Mouse (Mus musculus): ENCODE measurements at regions not wholly inside any gene's neighbourhood (a gene's known extent, or its start where the extent isn't known, plus 50 kb on each side); places are given as distances from the start of the nearest gene placed in this dataset.

DNA sequence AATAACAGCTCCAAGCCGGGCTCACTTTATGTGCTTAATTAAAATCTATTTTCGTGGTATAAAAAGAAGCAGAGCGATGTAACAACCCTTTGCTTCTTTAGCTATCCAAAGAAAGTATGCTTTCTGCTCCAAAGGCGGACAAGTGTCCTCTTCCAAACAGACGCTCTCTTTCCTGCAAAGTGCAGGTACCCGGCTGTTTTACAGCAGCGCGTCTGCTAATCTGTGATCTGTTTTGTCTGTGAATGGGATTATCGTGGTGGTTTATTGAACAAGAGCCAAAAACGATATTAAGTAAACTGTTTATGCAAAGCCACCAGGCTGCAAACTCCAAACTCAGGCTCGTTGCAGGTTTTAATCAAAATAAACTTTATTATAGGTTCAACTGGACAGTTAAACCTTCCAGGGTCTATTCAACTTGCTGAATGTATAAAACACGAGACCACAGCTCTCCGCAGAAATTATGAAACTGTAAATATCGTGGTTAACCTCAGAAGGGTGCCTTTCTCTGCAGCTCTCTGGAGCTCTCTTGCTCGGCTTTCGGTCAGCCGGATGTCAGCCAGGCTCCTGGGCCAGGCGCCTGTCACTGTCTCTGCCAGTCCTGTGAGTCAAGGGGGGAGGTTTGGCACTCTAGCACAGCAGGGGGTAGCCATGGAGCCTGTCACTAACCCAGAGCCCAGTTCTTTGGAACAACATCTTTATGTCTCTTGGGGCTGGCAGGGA, 206.2 kb upstream of the Myocd start:
- DNase-seq, result peak; percentile 91 to 93

DNA sequence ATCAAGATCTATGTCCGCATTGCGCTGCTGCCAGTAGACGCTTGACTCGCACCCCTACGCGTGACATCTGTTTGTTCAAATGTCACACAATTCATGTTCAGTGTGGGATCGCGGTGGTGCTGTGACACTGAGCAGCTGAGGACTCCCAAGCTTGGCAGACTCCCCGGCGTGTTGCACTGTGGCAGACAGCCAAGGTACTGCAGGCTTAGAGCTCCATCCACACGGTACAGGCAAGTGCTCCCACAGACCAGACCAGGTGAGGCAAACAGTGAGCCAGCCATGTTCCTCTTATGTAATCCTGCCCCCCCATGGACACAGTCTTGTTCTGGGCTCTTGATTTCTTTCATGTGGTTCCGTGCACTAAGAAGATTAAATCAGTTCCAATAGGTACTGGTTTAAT, 205.5 kb upstream of the Myocd start:
- DNase-seq, result peak; percentile 90 to 95

DNA sequence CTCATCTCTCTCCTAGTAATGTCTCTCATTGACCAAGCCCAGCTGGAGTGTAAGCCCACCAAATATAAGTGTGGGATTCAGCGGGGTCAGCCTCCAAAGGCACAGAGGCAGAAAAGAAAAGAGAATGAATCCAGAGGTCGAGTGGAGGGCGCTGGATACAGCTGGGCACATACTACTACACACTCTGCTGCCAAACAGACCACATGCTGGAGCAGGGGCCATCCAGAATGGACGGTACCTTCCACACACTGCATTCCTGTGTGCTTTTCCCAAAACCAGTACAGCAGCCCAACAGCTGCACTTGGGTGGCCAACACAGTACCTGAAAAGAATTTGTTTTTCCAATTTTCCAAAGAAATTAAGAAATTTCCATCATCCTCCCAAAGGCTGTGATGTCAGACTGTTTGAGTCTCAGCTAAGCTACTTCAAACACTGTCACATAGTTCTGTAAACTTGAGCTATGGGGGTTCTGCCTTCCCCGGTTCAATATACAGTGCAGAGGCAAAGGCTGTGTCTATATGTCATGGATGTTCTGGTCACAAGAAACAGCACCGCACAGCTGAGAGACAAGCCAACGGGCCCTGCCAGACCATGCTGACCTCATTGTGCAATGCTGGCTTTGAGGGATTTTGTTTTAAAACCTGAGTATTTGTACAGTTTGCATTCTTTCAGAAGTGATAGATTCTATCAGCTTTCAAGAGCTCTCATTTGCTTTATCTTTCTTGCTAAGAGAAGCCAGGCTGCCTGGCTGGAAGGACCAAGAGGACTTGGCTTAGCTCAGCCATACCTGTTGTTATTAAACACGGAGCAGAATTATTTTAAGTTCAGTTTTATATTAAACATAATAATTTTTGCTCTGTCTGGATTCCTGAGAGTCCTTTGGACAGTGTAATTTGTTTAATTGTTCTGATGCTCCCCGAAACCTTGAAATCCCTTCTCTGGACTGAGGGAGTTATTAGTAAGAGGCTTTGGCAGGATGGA, 200.3 kb upstream of the Myocd start:
- no peak for DNase-seq

DNA sequence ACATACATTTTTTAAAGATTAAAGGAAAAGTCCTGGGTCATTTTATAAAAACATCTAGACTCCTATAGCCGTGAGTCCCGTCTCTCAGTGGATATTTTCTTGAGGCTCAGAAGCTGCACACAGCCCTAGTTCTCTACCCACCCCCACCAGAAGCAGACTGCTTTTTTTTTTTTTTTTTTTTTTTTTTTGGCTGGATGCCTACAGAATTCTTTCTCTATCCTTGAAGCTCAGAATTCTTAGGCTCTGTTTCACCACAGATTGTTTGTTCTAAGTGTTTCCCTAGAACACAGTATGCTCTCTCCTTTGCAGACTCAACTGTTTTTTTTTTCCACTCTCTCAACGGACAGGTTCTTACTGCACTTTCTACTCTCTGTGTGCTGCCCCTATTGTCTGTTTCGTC, 191.3 kb upstream of the Myocd start:
- DNase-seq, result no peak

DNA sequence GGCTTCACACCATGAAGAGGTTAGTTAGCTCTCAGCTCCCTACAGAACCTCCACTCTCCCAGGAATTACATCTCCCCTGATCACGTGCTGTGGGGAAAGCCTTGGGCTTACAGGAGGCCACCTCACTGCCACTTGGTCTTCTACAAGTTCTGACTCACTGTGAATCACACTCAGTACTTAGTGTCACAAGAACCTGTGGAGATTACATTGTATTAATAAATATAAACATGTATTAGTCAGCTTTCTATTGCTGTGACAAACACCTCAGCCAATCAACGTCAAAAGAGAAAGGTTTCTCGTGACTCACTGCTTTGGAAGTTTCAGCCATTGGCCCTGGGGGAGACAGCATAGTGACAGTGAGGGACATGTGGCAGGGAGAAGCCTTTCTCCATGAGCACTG, 178.6 kb upstream of the Myocd start:
- DNase-seq, result no peak

DNA sequence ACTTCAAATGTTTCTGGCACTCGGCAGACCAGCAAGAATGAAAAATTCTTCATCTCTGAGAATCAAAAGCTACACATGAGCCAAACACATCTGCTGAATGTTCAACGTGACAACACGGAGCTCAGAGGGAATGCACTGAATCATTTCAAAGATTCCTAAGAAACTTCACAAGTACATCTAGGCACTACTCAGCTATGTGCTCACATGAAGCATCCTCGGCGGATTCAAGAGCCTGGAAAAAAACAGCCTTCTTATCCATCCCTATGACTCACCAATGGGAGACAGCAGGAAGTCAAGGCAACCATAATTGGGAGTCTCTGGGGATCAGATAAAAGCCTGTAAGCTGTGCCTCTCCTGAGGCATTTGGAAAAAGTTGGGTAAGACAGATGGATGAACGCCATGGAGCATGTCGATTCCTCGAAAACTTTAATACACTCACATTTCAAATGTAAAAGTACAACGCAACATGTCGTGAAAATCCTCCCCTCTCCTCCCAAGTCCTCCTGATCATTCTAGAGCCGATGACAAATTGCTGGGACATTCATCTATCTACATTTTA, 173.8 kb upstream of the Myocd start:
- DNase-seq, result no peak

DNA sequence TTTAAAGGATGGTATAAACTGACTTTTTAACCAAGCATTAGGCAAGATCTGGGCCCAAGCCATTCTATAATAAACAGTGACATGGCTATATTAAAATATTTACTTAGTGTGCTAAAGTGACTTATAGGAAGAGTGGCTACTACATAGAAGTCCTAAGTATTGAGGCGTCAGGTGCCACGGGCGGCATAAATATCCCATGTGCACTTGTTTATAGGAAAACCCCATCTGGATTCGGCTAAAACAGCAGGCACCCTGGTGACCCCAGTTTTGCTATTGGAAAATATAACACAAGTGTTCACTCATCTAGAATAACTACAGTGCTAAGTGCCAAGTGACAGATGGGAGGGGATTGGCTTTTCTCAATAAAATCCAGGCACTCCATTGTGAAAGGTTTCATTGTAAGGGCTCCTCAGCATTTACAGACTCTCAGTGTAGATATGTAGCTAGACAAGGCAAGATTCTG, 165.9 kb upstream of the Myocd start:
- peak; percentile 84 to 85 for DNase-seq

DNA sequence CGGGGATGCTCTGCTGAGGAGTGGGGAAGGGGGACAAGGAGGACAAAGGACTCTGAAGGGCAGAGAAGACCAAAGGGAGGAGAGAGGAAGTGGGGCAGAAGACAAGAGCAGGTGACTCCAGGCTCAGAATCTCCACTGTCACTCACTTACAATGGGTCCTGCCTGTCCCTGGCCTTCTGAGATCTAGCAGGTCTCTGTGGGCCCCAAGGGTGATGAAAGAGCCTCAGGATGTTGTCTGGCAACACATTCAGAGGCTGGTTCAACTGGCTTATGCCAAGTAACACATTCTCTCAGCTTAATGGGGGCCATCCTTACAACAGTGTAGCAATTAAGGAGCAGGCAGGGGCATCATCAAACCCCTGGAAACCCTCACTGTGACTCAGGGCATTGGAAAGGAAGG, 152.1 kb upstream of the Myocd start:
- DNase-seq, result no peak

DNA sequence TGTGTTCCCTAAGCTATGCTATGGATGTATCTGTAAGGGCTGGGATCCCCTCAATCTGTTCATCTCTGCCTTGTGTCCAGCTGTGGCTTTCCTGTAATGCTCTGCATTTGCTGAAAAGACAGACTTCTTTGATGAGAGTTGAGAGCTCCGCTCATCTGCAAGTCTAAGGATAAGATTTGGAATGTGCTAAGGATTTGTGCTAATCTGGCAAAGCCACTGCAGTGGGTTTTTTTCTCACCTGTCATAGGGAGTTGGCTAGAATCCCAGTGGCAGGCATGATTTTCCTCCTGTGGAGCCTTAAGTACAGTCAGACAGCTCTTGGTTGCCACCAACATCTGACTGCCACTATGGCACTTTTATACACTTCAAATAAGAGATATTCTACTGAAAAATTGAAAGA, 138.8 kb upstream of the Myocd start:
- DNase-seq, result peak; percentile 71 to 78

DNA sequence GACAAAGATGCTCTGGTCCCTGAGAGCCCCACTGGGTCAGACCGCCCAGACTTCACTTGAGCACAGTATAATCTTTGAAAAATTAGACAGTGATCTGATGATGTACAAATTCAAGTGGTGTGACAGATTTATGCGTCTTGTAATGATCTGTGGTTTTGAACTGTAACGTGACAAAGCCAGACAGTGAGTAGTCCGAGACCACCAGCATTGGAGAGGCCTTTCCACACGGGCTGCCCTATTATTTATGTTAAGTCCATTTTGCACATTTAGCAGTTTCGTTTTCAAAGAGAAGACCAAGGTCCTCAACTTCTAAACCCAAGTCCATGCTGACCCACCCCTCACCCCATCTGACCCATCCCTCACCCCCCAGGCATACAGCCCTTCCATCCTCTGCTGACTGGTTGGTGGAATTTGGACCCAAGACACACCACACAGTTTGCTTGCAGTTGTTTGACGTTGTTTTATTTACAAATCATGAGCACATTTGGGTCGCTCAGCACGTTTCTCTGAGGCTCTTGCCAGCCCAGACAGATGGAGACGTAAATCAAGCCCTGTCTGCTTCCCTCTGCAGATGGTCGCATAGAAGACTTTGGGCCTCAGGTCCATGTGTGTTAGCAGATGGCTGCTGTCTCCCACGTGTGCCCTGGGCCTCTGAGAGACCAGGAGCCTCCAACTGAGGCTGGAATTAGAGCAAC, 132.8 kb upstream of the Myocd start:
- DNase-seq, result peak; percentile 85 to 91

DNA sequence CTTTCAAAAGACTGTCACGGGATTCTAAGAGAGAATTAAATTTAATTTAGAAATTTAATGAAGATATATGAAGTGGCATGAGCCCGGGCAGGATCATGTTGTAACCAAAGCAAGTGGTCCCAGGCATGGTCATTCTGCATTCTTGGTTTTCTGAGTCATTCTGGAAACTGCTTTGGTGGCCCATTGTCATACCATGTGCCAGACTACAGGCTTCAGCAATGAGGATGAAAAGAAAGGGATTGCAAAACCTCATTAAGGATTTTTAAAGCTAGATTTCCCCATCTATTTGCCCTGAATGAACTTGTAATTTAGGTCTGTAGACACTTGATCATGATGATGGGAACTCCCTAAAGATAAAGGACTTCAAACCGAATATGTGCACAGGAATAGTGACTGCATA, 119.4 kb upstream of the Myocd start:
- DNase-seq, result no peak

DNA sequence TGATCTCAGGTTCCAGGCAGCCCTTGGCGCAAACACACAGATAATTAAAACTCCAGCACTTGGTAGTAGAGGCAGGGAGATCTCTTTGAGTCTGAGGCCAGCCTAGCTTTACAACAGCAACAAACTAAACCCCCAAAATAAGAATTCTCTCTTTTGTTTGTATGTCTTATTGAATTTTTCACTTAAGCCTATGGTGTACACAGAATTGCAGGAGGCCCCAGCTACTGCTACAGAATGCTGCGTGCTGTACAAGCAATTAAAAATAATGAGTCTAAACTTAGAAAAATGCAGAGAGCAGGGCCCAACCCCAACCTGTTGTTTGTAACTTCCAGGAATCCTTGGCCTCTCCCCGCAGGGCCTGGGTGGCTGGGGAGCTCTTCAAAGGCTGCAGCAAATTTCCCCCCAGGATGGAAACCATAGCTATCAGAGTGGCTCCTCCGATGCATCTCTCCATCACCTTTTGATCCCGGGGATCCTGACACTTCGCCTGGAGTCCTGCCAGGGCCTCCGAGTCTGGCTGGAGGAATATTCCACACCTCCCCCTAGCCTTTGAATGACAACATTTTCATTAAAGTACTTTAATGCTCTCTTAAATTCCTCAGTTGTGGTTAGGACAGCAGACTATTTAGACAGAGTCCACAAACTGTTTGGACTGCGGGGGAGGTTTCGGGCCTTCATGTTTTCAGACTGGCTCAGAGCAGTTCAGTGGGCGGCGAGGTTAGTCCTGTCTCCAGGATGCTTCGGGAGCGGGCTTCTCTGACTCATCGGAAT, 116.7 kb upstream of the Myocd start:
- no peak for DNase-seq

DNA sequence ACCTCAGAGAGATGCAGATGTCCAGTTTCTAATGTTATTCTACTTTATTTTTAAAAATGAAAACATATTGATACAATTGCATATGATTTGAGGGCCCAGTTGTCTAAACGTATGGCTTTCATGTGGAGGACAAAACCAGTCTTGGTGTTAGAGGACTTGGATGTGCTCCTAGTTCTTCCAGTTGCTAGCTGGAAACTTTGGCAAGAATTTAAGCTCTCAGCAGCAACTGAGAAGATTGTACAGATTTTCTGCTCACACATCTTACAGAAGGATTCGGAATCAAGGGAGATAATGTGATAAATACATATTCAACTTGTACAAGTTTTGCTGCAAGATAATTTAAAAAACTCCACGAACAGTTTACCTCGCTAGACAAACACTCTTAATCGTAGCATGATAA, 105.6 kb upstream of the Myocd start:
- DNase-seq, result no peak

DNA sequence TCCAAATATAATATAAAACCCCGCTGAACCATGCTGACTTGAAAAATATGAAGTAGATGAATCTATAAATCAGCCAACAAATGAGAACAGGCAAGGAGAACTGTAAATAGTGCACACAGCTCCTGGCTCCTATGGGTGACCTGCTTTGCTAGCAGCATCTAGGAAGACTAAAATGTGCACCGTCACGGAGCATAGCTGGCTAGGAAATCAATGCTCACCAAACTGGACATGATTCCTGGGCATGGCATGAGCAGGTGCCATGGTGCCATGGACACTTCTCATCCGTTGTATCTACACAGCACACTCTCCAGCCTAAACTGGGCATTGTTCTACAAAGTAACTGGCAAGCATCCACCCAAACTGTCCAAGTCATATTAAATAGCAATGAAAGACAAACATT, 103.3 kb upstream of the Myocd start:
- DNase-seq, result peak; percentile 57 to 62

DNA sequence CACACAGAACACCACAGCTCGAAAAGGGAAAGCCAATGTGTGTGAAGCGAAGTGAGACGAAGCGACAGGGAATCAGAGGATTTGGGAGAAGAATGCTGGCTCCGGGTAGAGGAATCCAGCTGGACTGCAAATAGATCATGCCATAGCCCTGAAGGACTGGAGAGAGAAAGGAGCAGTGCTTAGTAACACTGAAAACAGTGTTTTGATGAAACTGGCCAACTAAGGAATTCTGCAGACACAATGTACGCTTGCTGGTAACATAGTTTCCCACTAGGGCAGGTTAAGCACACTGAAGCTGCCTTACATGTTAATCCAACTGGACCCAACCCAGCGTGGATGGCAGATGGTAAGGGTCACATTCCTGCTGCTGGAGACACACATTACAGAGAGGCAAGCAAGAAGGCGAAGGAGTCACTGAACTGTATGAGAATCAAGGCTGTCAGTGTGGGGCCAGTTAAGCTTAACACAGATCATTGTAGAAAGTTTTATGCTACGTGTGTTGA, 102.6 kb upstream of the Myocd start:
- peak; percentile 86 to 89 for DNase-seq

DNA sequence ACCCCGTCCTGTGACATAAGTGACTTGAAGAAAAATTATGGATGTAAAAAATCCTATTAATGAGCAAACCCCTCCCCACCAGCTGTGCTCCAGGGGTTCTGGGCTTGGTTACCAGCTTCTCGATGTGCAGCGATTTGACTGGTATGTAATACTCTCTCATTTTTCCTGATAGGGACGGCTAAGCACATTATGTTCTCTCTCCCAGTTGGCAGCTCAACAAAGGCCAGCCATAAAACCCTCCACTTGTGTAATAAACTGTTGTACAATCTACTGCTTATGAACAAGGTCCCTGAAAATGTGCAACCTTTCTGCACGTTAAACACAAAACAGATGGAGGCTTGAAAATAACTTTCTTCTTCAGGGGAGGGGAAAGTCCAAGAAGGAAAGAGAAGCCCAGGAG, 98.0 kb upstream of the Myocd start:
- DNase-seq, result no peak

DNA sequence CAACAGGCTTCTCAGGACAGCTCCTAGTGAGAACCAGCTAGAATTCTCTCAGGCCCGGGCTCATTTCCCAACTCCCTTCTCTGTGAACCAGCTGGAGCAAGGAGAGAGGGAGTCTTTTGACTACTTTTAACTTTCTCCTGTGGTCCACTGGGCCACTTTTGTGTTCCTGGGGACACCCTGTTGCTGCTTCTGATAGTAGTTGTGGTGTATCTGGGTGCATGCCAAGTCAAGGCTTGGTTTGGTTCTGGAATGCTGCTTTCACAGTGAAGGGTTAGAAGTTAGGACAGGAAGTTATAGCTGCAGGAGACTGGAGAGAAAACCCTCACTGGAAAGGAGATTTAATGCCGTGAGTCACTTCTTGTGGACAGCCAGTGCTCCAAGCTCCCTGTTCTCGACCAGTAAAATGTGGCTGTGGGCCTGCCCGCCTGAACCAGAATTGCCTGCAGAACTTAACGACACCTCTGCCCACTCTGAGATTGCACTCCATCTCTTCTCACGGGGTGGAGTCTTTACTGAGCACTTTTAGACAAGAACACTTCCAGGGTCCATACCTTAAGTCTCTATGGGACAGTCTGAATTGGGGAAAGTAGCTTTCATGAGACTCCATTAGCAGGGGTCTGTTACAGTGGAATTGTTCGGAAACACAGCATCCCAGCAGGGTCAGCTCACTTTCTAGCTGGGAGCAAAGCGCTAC, 97.0 kb upstream of the Myocd start:
- peak in 1 of 2 experiments; percentile 38 for DNase-seq

DNA sequence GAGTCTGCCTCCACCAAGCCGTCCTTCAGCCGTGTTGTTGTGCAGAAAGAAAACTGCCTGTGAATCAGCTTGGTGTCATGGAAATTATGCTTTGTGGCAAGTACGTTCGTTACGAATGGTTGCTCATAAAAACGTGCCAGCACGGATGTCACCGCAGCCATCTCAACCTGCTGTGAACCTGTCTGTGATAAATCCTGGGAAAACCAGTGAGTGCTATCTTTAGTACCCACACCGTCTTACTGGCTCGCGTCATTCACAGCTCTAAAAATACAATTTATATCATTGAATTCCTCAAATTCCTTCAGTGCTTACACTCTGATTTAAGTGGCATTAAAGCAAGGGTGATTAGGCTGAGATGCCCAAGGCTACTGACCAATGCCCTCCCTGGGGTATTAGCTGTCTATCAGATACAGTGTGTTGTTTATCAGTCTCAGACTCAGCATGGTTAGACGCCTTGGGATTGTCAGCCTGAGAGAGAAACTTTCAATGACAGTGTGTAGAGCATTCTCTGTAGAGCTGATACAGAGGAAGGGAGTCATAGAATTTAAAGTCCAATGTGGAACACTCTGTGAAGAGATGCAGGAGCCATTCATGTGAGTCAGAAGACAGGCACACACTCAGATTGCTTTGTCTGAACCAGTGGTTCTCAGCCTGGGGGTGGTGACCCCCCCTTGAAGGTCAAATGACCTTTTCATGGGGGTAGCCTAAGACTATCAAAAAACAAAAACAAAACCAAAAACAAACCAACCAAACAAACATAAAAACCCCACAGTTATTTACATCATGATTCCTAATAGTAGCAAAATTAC, 96.2 kb upstream of the Myocd start:
- DNase-seq, result peak; percentile 69 to 70

DNA sequence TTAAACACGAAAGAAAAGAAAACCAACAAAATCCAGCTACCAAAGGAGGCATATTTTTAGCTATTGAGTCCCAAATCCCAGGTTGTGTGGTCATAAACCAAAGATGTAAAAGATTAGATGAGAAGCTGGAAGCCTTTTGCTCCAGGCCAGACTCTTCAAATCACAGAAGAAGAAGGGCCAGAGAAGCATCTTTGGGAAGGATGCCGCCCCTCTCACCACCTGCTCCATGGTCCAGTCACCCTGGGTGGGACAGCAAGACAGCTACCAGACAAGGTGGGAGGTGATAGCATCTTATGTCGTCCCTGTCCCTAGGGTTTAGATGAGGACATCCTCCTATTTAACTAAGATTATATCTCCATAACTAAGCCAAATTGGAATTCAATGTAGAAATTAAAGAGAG, 95.1 kb upstream of the Myocd start:
- DNase-seq, result peak in 1 of 2 experiments; percentile 34

DNA sequence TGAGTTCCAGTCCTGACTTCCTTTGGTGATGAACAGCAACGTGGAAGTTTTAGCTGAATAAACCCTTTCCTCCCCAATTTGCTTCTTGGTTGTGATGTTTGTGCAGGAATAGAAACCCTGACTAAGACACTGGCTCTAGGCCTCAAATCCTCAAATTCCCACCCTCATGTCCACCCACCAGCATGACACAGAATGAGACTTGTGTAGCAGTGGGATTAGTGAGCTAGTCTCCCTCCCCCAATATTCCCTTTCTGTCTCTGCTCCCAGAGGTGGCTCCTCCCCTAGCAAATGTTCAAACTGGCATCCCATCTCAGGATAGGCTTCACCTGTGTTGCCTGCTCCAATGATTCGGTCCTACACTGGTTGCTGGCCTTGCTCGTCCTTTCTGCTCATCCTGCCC, 94.1 kb upstream of the Myocd start:
- DNase-seq, result no peak
